Mouse (Mus musculus) granulocyte monocyte progenitor cell, adult 5-6 weeks (primary cell): ENCODE results near the gene Surf2. TPM values are rescaled to one million over a fixed set of nuclear protein-coding genes. Genes with fewer than 3 reads are reported as not detected.
A peak's percentile ranks its signal among the peaks of the same experiment; 100 is the strongest.

Experiments
- ATAC-seq: replicated peaks from 2 replicates; pipeline ENCODE4 v1.8.0; 2016; ENCODE audit warnings: mild to moderate bottlenecking, moderate TSS enrichment, inconsistent platforms; ENCODE audit not compliant: poor library complexity, severe bottlenecking
- total RNA-seq, 2 experiments: library from RNA; stranded (forward) in 1 of 2; stranded (reverse) in 1 of 2; fragments of 200-712, 200-1000 nt in 1 of 2; fragments of >200 nt in 1 of 2; fragmentation: Nextera tagmentation in 1 of 2; gene quantifications; 2 replicates each; pipeline ENCODE4 v1.2.3; 2014 to 2017

Surf2 gene
- total RNA-seq, 2 experiments from 2014 or later, result 48.8 to 77.2 TPM

- ATAC-seq, result no peak
These were observed 38.7 kb downstream of the Surf2 start for GRCm38 (mm10) chr2:26954735-26955395.

DNA sequence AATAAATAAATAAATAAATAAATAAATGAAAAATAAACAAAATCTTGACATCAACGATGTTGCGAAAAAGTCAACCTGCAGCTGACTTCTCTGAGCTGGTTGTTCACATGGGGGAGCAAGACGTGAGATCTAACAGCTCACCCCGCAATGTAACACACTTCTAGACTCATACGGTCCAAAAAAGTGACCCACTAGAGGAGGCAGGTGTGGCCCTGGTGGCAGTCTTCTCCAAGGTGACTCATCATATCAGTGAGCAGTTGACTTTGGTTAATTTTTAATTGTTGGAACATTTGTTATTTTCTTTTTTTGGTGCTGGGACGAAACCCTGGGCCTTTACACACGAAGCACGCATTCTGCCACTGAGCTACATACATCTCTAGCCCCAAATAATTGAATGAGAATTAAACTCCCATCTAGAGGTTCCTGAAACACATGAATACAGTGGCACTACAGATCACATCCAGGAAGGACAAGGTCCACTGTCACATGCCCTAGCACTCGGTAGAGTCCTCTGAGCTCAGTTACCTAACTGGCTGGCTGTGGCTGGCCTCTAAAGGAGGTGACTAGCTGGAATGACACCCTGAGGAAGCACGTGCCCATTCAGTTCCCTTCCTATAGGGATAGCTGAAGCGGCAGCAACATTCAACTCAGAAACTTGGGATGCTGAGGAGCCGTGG lies 40.8 kb downstream of the Surf2 start:
- ATAC-seq, result no peak

- ATAC-seq, result no peak
These were observed 41.3 kb downstream of the Surf2 start for GRCm38 (mm10) chr2:26957488-26957859.

DNA sequence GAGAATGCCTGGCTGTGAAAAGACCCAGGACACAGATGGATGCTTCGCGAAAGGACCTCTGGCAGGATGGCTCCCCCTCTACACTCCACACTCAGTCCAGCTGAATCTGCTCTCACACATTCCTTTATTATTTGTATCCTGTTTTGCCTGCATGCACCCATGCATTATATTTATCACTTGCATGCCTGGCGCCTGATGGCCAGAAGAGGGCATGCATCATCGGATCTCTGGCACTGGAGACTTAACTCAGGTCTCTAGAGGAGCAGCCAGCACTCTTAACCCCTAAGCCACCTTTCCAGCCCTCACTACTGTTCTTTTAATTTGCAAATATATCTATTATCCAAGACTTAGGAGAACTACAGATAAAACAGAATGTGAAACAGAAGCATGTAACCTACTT lies 44.6 kb downstream of the Surf2 start:
- no peak for ATAC-seq

GRCm38 (mm10) chr2:26963923-26964723 lies 48.0 kb downstream of the Surf2 start, which contains the start of gene Rexo4:
Rexo4 (minus strand) TSS chr2:26964386.
- peak; percentile 95 for ATAC-seq

GRCm38 (mm10) chr2:26964724-26965370 lies 48.7 kb downstream of the Surf2 start:
- no peak for ATAC-seq

DNA sequence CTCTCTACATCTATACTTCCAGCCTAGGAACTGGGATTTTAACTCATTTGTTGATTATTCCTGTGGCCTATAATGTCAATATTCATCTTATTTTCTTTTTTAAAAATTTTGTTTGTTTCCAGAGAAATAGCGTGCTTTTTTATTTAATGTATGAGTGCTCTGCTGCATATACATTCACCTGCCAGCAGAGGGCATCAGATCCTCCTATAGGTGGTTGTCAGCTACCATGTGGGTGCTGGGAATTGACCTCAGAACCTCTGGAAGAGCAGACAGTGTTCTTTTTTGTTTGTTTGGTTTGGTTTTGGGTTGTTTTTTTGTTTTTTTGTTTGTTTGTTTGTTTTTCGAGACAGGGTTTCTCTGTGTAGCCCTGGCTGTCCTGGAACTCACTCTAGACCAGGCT lies 51.1 kb downstream of the Surf2 start:
- ATAC-seq, result no peak

Other genes with a start within 250 kb of the Surf2 start
- not detected in 2 replicates for gene Lcn4, start 245.1 kb upstream of the Surf2 start, total RNA-seq (2014; fragmentation: Nextera tagmentation)
- gene Lcn4, start 245.1 kb upstream of the Surf2 start, total RNA-seq (2017), result not detected in 2 replicates
- gene Abo, start 51.4 kb upstream of the Surf2 start, total RNA-seq (2014; fragmentation: Nextera tagmentation), result not detected in 2 replicates
- not detected in 2 replicates for gene Abo, start 51.4 kb upstream of the Surf2 start, total RNA-seq (2017)
- gene Surf6, start 13.5 kb upstream of the Surf2 start, total RNA-seq (2014; fragmentation: Nextera tagmentation), result 21.7 and 22.5 TPM in 2 replicates
- gene Surf6, start 13.5 kb upstream of the Surf2 start, total RNA-seq (2017), result 53.0 and 55.7 TPM in 2 replicates
- gene Med22, start 5.7 kb upstream of the Surf2 start, total RNA-seq (2014; fragmentation: Nextera tagmentation), result 16.7 and 17.4 TPM in 2 replicates
- 17.2 and 19.0 TPM in 2 replicates for gene Med22, start 5.7 kb upstream of the Surf2 start, total RNA-seq (2017)
- 2,412 and 2,423 TPM in 2 replicates for gene Rpl7a, start 5.6 kb upstream of the Surf2 start, total RNA-seq (2014; fragmentation: Nextera tagmentation)
- 2,233 and 2,391 TPM in 2 replicates for gene Rpl7a, start 5.6 kb upstream of the Surf2 start, total RNA-seq (2017)
- gene Surf1, start 163 bp downstream of the Surf2 start, total RNA-seq (2014; fragmentation: Nextera tagmentation), result 46.4 and 74.7 TPM in 2 replicates
- gene Surf1, start 163 bp downstream of the Surf2 start, total RNA-seq (2017), result 40.0 and 75.4 TPM in 2 replicates
- gene Surf4, start 17.6 kb downstream of the Surf2 start, total RNA-seq (2014; fragmentation: Nextera tagmentation), result 177 and 217 TPM in 2 replicates
- gene Surf4, start 17.6 kb downstream of the Surf2 start, total RNA-seq (2017), result 107 and 110 TPM in 2 replicates
- 2.2 and 2.9 TPM in 2 replicates for gene Stkld1, start 17.7 kb downstream of the Surf2 start, total RNA-seq (2014; fragmentation: Nextera tagmentation)
- 0.09 TPM in 1 of 2 replicates, not detected in the other for gene Stkld1, start 17.7 kb downstream of the Surf2 start, total RNA-seq (2017)
- gene Rexo4, start 48.0 kb downstream of the Surf2 start, total RNA-seq (2014; fragmentation: Nextera tagmentation), result 42.4 and 47.6 TPM in 2 replicates
- 75.2 and 84.7 TPM in 2 replicates for gene Rexo4, start 48.0 kb downstream of the Surf2 start, total RNA-seq (2017)
- gene Adamts13, start 57.0 kb downstream of the Surf2 start, total RNA-seq (2014; fragmentation: Nextera tagmentation), result not detected in 2 replicates
- gene Adamts13, start 57.0 kb downstream of the Surf2 start, total RNA-seq (2017), result 0.04 TPM in 1 of 2 replicates, not detected in the other
- 15.5 and 18.8 TPM in 2 replicates for gene Cacfd1, start 93.6 kb downstream of the Surf2 start, total RNA-seq (2014; fragmentation: Nextera tagmentation)
- gene Cacfd1, start 93.6 kb downstream of the Surf2 start, total RNA-seq (2017), result 1.6 and 3.5 TPM in 2 replicates
- 4.6 and 7.5 TPM in 2 replicates for gene Slc2a6, start 111.6 kb downstream of the Surf2 start, total RNA-seq (2014; fragmentation: Nextera tagmentation)
- 2.6 and 4.0 TPM in 2 replicates for gene Slc2a6, start 111.6 kb downstream of the Surf2 start, total RNA-seq (2017)
- not detected in 2 replicates for gene Mymk, start 155.8 kb downstream of the Surf2 start, total RNA-seq (2014; fragmentation: Nextera tagmentation)
- gene Mymk, start 155.8 kb downstream of the Surf2 start, total RNA-seq (2017), result not detected in 2 replicates
- gene Adamtsl2, start 163.0 kb downstream of the Surf2 start, total RNA-seq (2014; fragmentation: Nextera tagmentation), result not detected in 2 replicates
- gene Adamtsl2, start 163.0 kb downstream of the Surf2 start, total RNA-seq (2017), result not detected in 2 replicates
- gene Fam163b, start 226.1 kb downstream of the Surf2 start, total RNA-seq (2014; fragmentation: Nextera tagmentation), result not detected in 2 replicates
- gene Fam163b, start 226.1 kb downstream of the Surf2 start, total RNA-seq (2017), result not detected in 2 replicates
- not detected in 2 replicates for gene Dbh, start 248.9 kb downstream of the Surf2 start, total RNA-seq (2014; fragmentation: Nextera tagmentation)
- not detected in 2 replicates for gene Dbh, start 248.9 kb downstream of the Surf2 start, total RNA-seq (2017)